Mouse (Mus musculus) A20 (cell line): ENCODE results near the gene Foxp1.

Source experiments
- DNase-seq: peaks from one replicate; pipeline ENCODE4 v3.0.0-alpha.2; 2011; ENCODE audit warnings: low read depth, low spot score

Foxp1 gene

GRCm38 (mm10) chr6:99186569-99186968 is 336.0 kb downstream of the Foxp1 start:
- no peak for DNase-seq

- no peak for DNase-seq
Measured at GRCm38 (mm10) chr6:99185797-99186196, 336.7 kb downstream of the Foxp1 start.

- DNase-seq = no peak
Measured at GRCm38 (mm10) chr6:99184051-99184450, 338.5 kb downstream of the Foxp1 start.

- no peak for DNase-seq
Measured at GRCm38 (mm10) chr6:99182777-99183176, 339.7 kb downstream of the Foxp1 start.

GRCm38 (mm10) chr6:99176216-99176615 is 346.3 kb downstream of the Foxp1 start:
- no peak for DNase-seq

- DNase-seq = no peak
Measured at GRCm38 (mm10) chr6:99175377-99175776, 347.1 kb downstream of the Foxp1 start.

- no peak for DNase-seq
Measured at GRCm38 (mm10) chr6:99173902-99174210, 348.7 kb downstream of the Foxp1 start.

- no peak for DNase-seq
Measured at GRCm38 (mm10) chr6:99173066-99173901, 349.2 kb downstream of the Foxp1 start.

GRCm38 (mm10) chr6:99172589-99172986 is 349.9 kb downstream of the Foxp1 start:
- DNase-seq = no peak

GRCm38 (mm10) chr6:99171901-99172588 is 350.5 kb downstream of the Foxp1 start:
- no peak for DNase-seq

GRCm38 (mm10) chr6:99171281-99171825 is 351.2 kb downstream of the Foxp1 start:
- no peak for DNase-seq

GRCm38 (mm10) chr6:99168727-99169126 is 353.8 kb downstream of the Foxp1 start:
- DNase-seq = no peak

- no peak for DNase-seq
Measured at GRCm38 (mm10) chr6:99167001-99167400, 355.5 kb downstream of the Foxp1 start.

- DNase-seq = no peak
Measured at GRCm38 (mm10) chr6:99166169-99166568, 356.4 kb downstream of the Foxp1 start.

GRCm38 (mm10) chr6:99164760-99165159 is 357.8 kb downstream of the Foxp1 start:
- DNase-seq = no peak

- no peak for DNase-seq
Measured at GRCm38 (mm10) chr6:99162716-99163115, 359.8 kb downstream of the Foxp1 start.

GRCm38 (mm10) chr6:99160348-99160693 is 362.2 kb downstream of the Foxp1 start:
- DNase-seq = no peak

- no peak for DNase-seq
Measured at GRCm38 (mm10) chr6:99159452-99160347, 362.8 kb downstream of the Foxp1 start.

GRCm38 (mm10) chr6:99153682-99154081 is 368.8 kb downstream of the Foxp1 start:
- DNase-seq = no peak

- no peak for DNase-seq
Measured at GRCm38 (mm10) chr6:99146400-99146905, 376.1 kb downstream of the Foxp1 start.

- DNase-seq = no peak
Measured at GRCm38 (mm10) chr6:99145033-99145432, 377.5 kb downstream of the Foxp1 start.

GRCm38 (mm10) chr6:99143756-99144036 is 378.8 kb downstream of the Foxp1 start:
- no peak for DNase-seq
